Mouse (Mus musculus) CD8-positive naive resting alpha-beta T cell, adult 2 months (primary cell): ENCODE data around the gene Ahsa1.
A peak's percentile ranks its signal among the peaks of the same experiment; 100 is the strongest.
"Not testable (repeated sequence)": the region's sequence is repeated elsewhere in the genome, so short reads cannot be mapped to it uniquely, and the experiment has no call there.

Experiments
- DNase-seq, 2 experiments: peaks; one replicate each; pipeline ENCODE4 v3.0.0; 2022; ENCODE audit warnings: low read depth in 2 of 2, low spot score in 2 of 2

The Ahsa1 gene

GRCm38 (mm10) chr12:87279879-87280278 is 13.6 kb downstream of the Ahsa1 start:
- DNase-seq = no peak

- DNase-seq = no peak
Measured at GRCm38 (mm10) chr12:87281766-87282165, 15.5 kb downstream of the Ahsa1 start.

- no peak for DNase-seq
Measured at GRCm38 (mm10) chr12:87282743-87283142, 16.5 kb downstream of the Ahsa1 start.

DNA sequence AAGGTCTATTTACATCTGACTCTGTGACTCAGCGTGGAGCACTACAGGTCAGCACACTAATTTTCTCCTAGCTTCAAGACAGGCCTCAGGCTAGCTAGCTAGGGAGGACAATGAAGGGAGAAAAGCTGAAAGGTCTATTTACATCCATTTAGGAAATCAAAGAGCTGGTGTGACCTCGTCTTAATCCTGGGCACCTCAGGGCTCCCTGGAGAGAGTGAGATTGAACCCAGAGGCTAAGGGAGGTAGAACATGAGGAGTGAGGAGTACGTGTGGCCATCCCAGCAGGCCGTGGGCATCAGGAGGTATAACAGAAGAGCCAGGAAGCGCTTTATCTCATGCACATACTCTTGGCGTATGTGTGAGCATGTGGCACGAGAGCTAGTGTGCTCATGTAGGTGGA is 17.4 kb downstream of the Ahsa1 start:
- DNase-seq = no peak

- DNase-seq = no peak
Measured at GRCm38 (mm10) chr12:87284268-87284667, 18.0 kb downstream of the Ahsa1 start.

GRCm38 (mm10) chr12:87284726-87285125 is 18.4 kb downstream of the Ahsa1 start:
- DNase-seq = no peak

DNA sequence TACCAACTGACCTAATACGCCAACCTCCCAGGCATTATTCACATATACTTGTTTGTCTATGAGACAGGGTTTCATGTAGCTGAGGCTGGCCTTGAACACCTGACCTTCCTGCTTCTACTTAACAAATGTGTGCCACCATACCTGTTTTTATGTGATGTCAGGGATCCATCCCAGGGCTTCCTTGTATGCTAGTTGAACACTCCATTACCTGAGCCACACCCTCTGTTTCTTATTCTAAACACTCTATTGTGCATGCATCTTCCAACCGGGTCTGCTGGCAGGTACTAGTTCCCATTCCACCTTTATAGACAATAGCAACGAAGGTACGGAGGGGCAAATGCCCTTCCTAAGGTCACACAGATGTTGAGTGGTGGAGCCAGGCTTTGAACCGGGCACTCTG is 22.8 kb downstream of the Ahsa1 start:
- DNase-seq = no peak

GRCm38 (mm10) chr12:87293934-87294333 is 27.7 kb downstream of the Ahsa1 start:
- no peak for DNase-seq

- no peak for DNase-seq
Measured at GRCm38 (mm10) chr12:87299037-87299656, 32.9 kb downstream of the Ahsa1 start.

DNA sequence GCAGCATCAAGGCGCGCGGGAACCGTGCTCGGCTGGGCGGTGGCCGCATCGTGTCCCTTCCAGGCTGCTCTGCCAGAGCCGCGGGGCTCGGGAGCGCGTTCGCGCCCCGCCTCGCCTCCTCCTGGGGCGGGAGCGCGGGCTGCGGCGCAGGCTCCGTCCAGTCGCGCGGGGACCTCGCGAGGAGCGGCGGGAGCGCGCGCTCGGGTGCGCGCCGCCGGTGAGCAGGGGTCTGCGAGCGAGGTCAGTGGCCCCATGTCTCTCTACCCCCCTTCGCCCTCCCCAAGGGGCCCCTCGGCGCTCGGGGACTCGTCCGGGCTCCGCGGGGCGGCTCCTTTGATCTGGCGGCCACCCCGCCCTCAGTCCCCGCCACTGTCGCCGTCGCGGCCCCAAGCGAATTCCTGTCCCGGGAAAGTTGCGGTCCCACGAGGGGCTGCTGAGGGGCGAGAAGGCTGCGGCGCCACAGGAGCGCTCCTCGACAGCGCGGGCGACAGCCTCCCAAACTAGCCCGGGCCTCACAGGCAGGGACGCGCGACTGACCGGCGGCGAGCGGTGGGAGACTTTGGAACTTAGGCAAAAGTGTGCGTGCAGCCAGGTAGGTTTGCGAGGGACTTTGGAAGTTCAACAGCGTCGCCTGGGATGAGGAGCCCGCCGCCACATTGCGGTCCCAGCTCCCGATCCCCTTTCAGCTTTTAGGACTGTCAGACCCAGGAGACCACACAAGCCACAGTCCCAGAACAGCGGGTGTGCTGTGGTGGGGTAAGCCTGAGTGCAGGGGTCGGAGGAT is 33.6 kb downstream of the Ahsa1 start, which contains the start of gene Ism2:
Gene Ism2, minus strand, starts transcription at position 49 of the 784 bp plus-strand sequence.
- DNase-seq = peak in 1 of 2 experiments; percentile 1

DNA sequence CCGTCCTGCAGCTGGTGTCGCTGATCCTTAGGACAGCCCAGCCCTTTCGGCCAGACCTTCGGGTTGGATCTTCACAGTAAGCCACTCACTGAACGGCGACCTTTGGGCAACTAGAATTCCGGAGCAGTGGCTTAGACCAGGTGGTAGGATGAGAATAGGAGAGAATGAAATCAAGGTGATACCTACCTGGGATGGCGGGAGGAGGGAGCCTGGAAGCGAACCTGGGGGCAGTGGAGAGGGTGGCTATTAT is 34.1 kb downstream of the Ahsa1 start:
- no peak for DNase-seq

GRCm38 (mm10) chr12:87301189-87301588 is 34.9 kb downstream of the Ahsa1 start:
- DNase-seq = no peak

GRCm38 (mm10) chr12:87305767-87306583 is 39.7 kb downstream of the Ahsa1 start:
- DNase-seq = no peak

DNA sequence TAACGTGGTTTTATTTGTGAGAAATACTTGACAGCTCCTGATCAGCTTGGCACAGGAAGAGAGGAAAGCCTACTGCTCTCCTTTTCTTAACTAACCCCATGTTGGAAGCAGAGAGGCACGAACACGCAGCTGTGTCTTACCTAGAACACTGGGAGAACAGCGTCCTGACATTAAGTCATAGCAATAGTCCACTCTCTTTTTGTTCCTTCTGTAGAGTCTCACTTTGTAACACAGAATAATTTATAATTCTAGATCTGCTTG is 40.2 kb downstream of the Ahsa1 start:
- not testable (repeated sequence) for DNase-seq

DNA sequence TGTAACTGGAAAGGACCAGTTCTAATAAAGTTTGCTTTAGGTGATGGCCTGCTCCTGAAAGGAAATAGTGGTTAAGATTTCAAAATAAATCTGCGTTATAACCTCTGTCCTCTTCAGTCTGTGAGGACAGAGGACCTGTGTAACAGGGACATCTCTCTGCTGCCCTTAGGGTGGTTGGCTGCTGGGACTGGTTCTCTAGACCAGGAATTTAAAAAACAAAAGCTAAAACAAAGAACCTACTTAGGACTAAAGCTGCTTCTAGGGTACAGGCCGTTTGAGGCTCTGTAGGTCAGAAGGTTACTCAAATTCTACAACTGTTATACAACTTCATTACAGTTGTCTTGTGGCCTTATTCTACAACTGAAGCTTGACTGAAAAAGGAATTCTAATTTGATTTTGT is 46.8 kb downstream of the Ahsa1 start:
- no peak for DNase-seq

DNA sequence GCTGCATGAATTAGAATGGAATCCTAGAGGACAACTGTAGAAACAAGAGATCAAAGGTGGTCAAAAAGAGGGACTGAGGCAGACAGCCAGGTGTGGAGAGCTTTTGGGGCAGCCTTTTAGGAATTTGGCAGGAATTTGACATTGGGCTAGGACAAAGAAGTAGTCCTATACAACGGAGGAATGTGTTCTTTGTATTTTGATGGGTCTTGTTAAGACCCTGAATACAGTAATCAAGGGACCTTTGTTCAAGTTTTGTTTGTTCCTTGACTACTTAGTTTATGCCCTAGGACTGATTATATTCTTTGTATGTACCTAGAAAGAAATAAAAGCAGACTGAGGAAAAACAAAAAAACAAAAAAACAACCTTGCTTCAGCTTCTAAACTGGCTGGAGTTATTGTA is 51.7 kb downstream of the Ahsa1 start:
- no peak for DNase-seq

GRCm38 (mm10) chr12:87319229-87319628 is 53.0 kb downstream of the Ahsa1 start:
- DNase-seq = no peak
